Mouse (Mus musculus): ENCODE data around the gene Pkp3.

GRCm38 (mm10) chr7:141121051-141121531, 43.1 kb downstream of the Pkp3 start:
- TF ChIP-seq POLR2A (IDR thresholded peaks at IDR 0.05; ENCODE audit: low read depth, low read length) (no peak), CTCF (conservative IDR thresholded peaks at IDR 0.05; ENCODE audit: insufficient read depth, insufficient read length, low read depth, low read length) (no peak; the same call in 1 of the 2 replicates)
